In genomic region chr6:127148526-127149302, GRCm38 (mm10) we compare ENCODE assay signal across 8 mouse cellular contexts. TPM values are rescaled to one million over a fixed set of nuclear protein-coding genes. Genes with fewer than 3 reads are reported as not detected.
DNase-seq lines count a peak whose midpoint lies in the region; ATAC-seq and TF ChIP-seq lines count a peak whose summit lies in the region.

No protein-coding gene starts in this region.

- H3K4me3 ChIP-seq in spleen, adult 2 months (ENCODE audit: extremely low read depth, insufficient read depth, insufficient read length) = peak overlapping the region; percentile 63
- H3K4me3 ChIP-seq in hindbrain, embryonic 11.5 days (ENCODE audit: low read depth, low read length) = peak overlapping the region; percentile 73
- H3K4me3 ChIP-seq in lung, embryonic 14.5 days (ENCODE audit: low read depth, low read length) = peak overlapping the region; percentile 73

- no peak for TF ChIP-seq CTCF in spleen, adult 2 months (IDR thresholded peaks at IDR 0.05; ENCODE audit: extremely low read depth, insufficient read depth, insufficient read length, insufficient replicate concordance)
- no peak; the same call in 1 of the 2 replicates for TF ChIP-seq CTCF in lung, embryonic 14.5 days (IDR thresholded peaks at IDR 0.05; ENCODE audit: low read depth)

- H3K9me3 ChIP-seq in hindbrain, embryonic 11.5 days (ENCODE audit: control insufficient read depth, low read length) = no peaks in the 10 kb centered on the region
- no peaks in the 10 kb centered on the region for H3K9me3 ChIP-seq in lung, embryonic 14.5 days (ENCODE audit: low read depth, low read length)

- peak overlapping the region; percentile 72 for H3K9ac ChIP-seq in hindbrain, embryonic 11.5 days (ENCODE audit: low read depth, low read length)
- H3K9ac ChIP-seq in lung, embryonic 14.5 days = peak overlapping the region; percentile 97

- ATAC-seq in hindbrain, embryonic 11.5 days (ENCODE audit: low FRiP score) = no peak
- no peak for ATAC-seq in lung, embryonic 14.5 days (ENCODE audit: insufficient read depth)
- no peak for ATAC-seq in activated CD4-positive, CD25-positive, alpha-beta regulatory T cell, adult 4 months

- 0 out of 2 replicates have a peak, but pooled peaks cover 5% of the 10 kb centered on the region for H3K36me3 ChIP-seq in spleen, adult 2 months (ENCODE audit: control insufficient read depth, insufficient read depth, low read length)
- no peaks in the 10 kb centered on the region for H3K36me3 ChIP-seq in hindbrain, embryonic 11.5 days (ENCODE audit: control insufficient read depth, insufficient read depth, low read length)
- peaks cover 43% of the 10 kb centered on the region for H3K36me3 ChIP-seq in lung, embryonic 14.5 days (ENCODE audit: insufficient read depth)
- H3K36me3 ChIP-seq in splenic B cell, adult 2 months (ENCODE audit: control insufficient read depth, insufficient read depth, low read length, poor library complexity, severe bottlenecking) = no peaks in the 10 kb centered on the region

- DNase-seq in spleen, adult 2 months (ENCODE audit: low read depth in 1 of 2, low spot score in 2 of 2) = no peak
- DNase-seq in spleen, adult 12 weeks (ENCODE audit: low spot score) = no peak
- peak; percentile 47 for DNase-seq in embryo, embryonic 9.5 days (ENCODE audit: extremely low spot score)
- peak; percentile 60 for DNase-seq in hindbrain, embryonic 11.5 days (ENCODE audit: low spot score)
- DNase-seq in lung, embryonic 14.5 days = peak; percentile 59
- DNase-seq in splenic B cell, adult 2 months (ENCODE audit: low read depth, low spot score) = peak; percentile 33
- no peak for DNase-seq in gastrocnemius, adult 8-10 months (ENCODE audit: low spot score in 2 of 2)

- no peak overlapping the region for H3K27ac ChIP-seq in spleen, adult 2 months (ENCODE audit: insufficient read depth, low read length)
- no peak overlapping the region for H3K27ac ChIP-seq in hindbrain, embryonic 11.5 days (ENCODE audit: low read depth, low read length)
- peak overlapping the region; percentile 81 for H3K27ac ChIP-seq in lung, embryonic 14.5 days (ENCODE audit: low read depth)

- peaks cover 3% of the 10 kb centered on the region; the same call in 1 of the 2 replicates for H3K27me3 ChIP-seq in spleen, adult 2 months (ENCODE audit: control insufficient read depth, insufficient read depth, low read length)
- peaks cover 20% of the 10 kb centered on the region for H3K27me3 ChIP-seq in hindbrain, embryonic 11.5 days (ENCODE audit: control insufficient read depth, insufficient read depth, low read length)
- H3K27me3 ChIP-seq in lung, embryonic 14.5 days (ENCODE audit: insufficient read depth, low read length) = no peaks in the 10 kb centered on the region
- H3K27me3 ChIP-seq in splenic B cell, adult 2 months (ENCODE audit: control insufficient read depth, insufficient read depth, low read length, poor library complexity, severe bottlenecking) = peaks cover 2% of the 10 kb centered on the region; the same call in 1 of the 2 replicates

- H3K4me1 ChIP-seq in spleen, adult 2 months (ENCODE audit: control insufficient read depth, insufficient read depth, insufficient read length) = peaks cover 5% of the 10 kb centered on the region; the same call in 1 of the 2 replicates
- H3K4me1 ChIP-seq in hindbrain, embryonic 11.5 days (replicated peaks; ENCODE audit: control insufficient read depth, insufficient read depth, low read length) = peaks cover 11% of the 10 kb centered on the region
- peaks cover 12% of the 10 kb centered on the region for H3K4me1 ChIP-seq in lung, embryonic 14.5 days (ENCODE audit: insufficient read depth)

- peak overlapping the region; percentile 90 for H3K4me2 ChIP-seq in hindbrain, embryonic 11.5 days (replicated peaks; ENCODE audit: low read depth, low read length)
- H3K4me2 ChIP-seq in lung, embryonic 14.5 days = peak overlapping the region; percentile 79

- no peak for TF ChIP-seq POLR2A in spleen, adult 2 months (IDR thresholded peaks at IDR 0.05; ENCODE audit: low read depth, low read length)

- 22% methylated on average over 20 of the region's 20 CpGs for WGBS in spleen, adult 2 months
- 3% methylated on average over 20 of the region's 20 CpGs for WGBS in hindbrain, embryonic 11.5 days
- WGBS in lung, embryonic 14.5 days = 6% methylated on average over 20 of the region's 20 CpGs

RNA-seq across cellular contexts. Expression of gene Ccnd2, which starts 3.3 kb away (rescaled TPM):
- polyA plus RNA-seq in spleen, adult 2 months (2012; rRNA removed) = 47.7 and 55.7 TPM in 2 replicates
- 1,153 and 1,300 TPM in 2 replicates for polyA plus RNA-seq in hindbrain, embryonic 11.5 days (2014; fragmentation: Nextera tagmentation; extraction: Ambion mirVana)
- polyA plus RNA-seq in lung, embryonic 14.5 days (2014; fragmentation: Nextera tagmentation; extraction: Ambion mirVana) = 660 and 684 TPM in 2 replicates
- 10 to 100 TPM in 2 of 4 experiments, 1 to 10 TPM in 2; 5.0 to 16.2 (median 9.6) TPM for total RNA-seq in gastrocnemius, adult 8-10 months (2022)
- 100 to 1,000 TPM; 863 to 906 TPM for polyA plus RNA-seq in activated CD4-positive, CD25-positive, alpha-beta regulatory T cell, adult 4 months (2017; shearing (Covaris generic))

RNA-seq across cellular contexts. Expression of gene Tigar, which starts 39.4 kb away (rescaled TPM):
- polyA plus RNA-seq in spleen, adult 2 months (2012; rRNA removed) = 1.5 and 1.7 TPM in 2 replicates
- polyA plus RNA-seq in hindbrain, embryonic 11.5 days (2014; fragmentation: Nextera tagmentation; extraction: Ambion mirVana) = 5.8 and 6.4 TPM in 2 replicates
- 3.0 and 3.5 TPM in 2 replicates for polyA plus RNA-seq in lung, embryonic 14.5 days (2014; fragmentation: Nextera tagmentation; extraction: Ambion mirVana)
- 100 to 1,000 TPM; 119 to 144 (median 138) TPM for total RNA-seq in gastrocnemius, adult 8-10 months (2022)
- 1 to 10 TPM; 6.7 to 8.2 TPM for polyA plus RNA-seq in activated CD4-positive, CD25-positive, alpha-beta regulatory T cell, adult 4 months (2017; shearing (Covaris generic))

Comparison
In these comparisons a context has a peak if more than half of its experiments do, and no peak if none do; other contexts are left out.
1. DNase-seq: peak in embryo, embryonic 9.5 days (single experiment), hindbrain, embryonic 11.5 days (single experiment), lung, embryonic 14.5 days (single experiment) and splenic B cell, adult 2 months (single experiment); none in spleen, adult 2 months (0 of 2), spleen, adult 12 weeks (single experiment) and gastrocnemius, adult 8-10 months (0 of 2).
2. RNA of gene Ccnd2, which starts 3.3 kb away (polyA plus RNA-seq): 1,153 to 1,300 TPM in hindbrain, embryonic 11.5 days, 863 to 906 TPM in activated CD4-positive, CD25-positive, alpha-beta regulatory T cell, adult 4 months and 660 to 684 TPM in lung, embryonic 14.5 days; 47.7 to 55.7 TPM in spleen, adult 2 months; every median in the first group is over 10 times any median in the second.
3. Peak in every context shown above with its lines, with median percentiles within 50 percentile points of each other: H3K4me3 ChIP-seq.